Mouse (Mus musculus) frontal cortex, postnatal 14 days (tissue): ENCODE data around the gene Matk.

Source experiments
- DNase-seq, 2 experiments: peaks; one replicate each; pipeline ENCODE4 v3.0.0; 2022; ENCODE audit warnings: low spot score in 2 of 2

Gene Matk

GRCm38 (mm10) chr10:81242021-81242420, 10.7 kb upstream of the Matk start:
- DNase-seq, result no peak

GRCm38 (mm10) chr10:81244146-81244545, 8.6 kb upstream of the Matk start:
- no peak for DNase-seq

GRCm38 (mm10) chr10:81244595-81244994, 8.1 kb upstream of the Matk start:
- peak in 1 of 2 experiments; percentile 74 for DNase-seq

- no peak for DNase-seq
Measured at GRCm38 (mm10) chr10:81245166-81245565, 7.6 kb upstream of the Matk start.

- no peak for DNase-seq
Measured at GRCm38 (mm10) chr10:81247804-81248203, 4.9 kb upstream of the Matk start.

GRCm38 (mm10) chr10:81249442-81249841, 3.3 kb upstream of the Matk start:
- DNase-seq, result no peak

GRCm38 (mm10) chr10:81254886-81255285, 2.2 kb downstream of the Matk start:
- no peak for DNase-seq

GRCm38 (mm10) chr10:81257158-81258039, 4.7 kb downstream of the Matk start:
- no peak for DNase-seq

GRCm38 (mm10) chr10:81259225-81259884, 6.6 kb downstream of the Matk start:
- no peak for DNase-seq

- DNase-seq, result no peak
Measured at GRCm38 (mm10) chr10:81261025-81261424, 8.3 kb downstream of the Matk start.

- no peak for DNase-seq
Measured at GRCm38 (mm10) chr10:81265540-81265939, 12.8 kb downstream of the Matk start.

GRCm38 (mm10) chr10:81266211-81267105, 13.7 kb downstream of the Matk start, which contains the start of the genes Mrpl54 and Apba3:
Mrpl54 (minus strand) TSS chr10:81266934.
Apba3 (plus strand) TSS chr10:81266960.
- peak; percentile 90 to 93 for DNase-seq

GRCm38 (mm10) chr10:81268056-81268455, 15.3 kb downstream of the Matk start:
- DNase-seq, result peak; percentile 69 to 76

GRCm38 (mm10) chr10:81268643-81269412, 16.1 kb downstream of the Matk start:
- DNase-seq, result no peak

- no peak for DNase-seq
Measured at GRCm38 (mm10) chr10:81272356-81272755, 19.6 kb downstream of the Matk start.

GRCm38 (mm10) chr10:81273842-81274241, 21.1 kb downstream of the Matk start:
- no peak for DNase-seq

- DNase-seq, result no peak
Measured at GRCm38 (mm10) chr10:81277676-81278075, 24.9 kb downstream of the Matk start.

- no peak for DNase-seq
Measured at GRCm38 (mm10) chr10:81279496-81279895, 26.8 kb downstream of the Matk start.

GRCm38 (mm10) chr10:81284189-81284588, 31.5 kb downstream of the Matk start:
- no peak for DNase-seq

GRCm38 (mm10) chr10:81284719-81285118, 32.0 kb downstream of the Matk start:
- DNase-seq, result no peak
